Mouse (Mus musculus): ENCODE results near the gene Rnf5. TPM values are rescaled to one million over a fixed set of nuclear protein-coding genes. Genes with fewer than 3 reads are reported as not detected.

Gene Rnf5
- polyA plus RNA-seq, 1 experiment from 2014 or later = 240 TPM

DNA sequence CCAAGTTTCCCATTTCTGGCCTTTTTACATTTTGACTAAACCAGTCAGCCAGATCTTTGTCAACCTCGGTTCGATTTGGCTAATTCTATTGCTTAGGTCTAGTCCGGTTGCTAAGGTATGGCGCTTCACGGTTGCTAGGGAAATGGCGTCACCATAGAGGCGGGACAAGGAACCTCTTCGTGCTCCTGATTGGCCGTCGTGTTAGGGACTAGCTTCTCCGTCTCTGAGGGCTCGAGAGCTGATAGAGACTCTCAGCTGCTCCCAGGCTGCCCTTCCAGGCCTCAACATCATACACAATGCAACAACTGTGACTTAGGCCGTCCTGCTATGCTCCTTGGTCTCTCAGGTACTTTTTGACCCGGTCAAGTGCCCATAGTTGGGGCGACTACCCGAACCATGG, 41.1 kb upstream of the Rnf5 start, which contains the start of gene Fkbpl:
TSS of gene Fkbpl (plus strand) at position 157 of the 400 bp plus-strand sequence.
- peaks cover 49% of the 10 kb centered on the region for H3K4me1 ChIP-seq
- ATAC-seq (ENCODE audit: low FRiP score, low read depth) = peak; percentile 62
- H3K27ac ChIP-seq (replicated peaks) = peak within 1 kb of the TSS; percentile 76

DNA sequence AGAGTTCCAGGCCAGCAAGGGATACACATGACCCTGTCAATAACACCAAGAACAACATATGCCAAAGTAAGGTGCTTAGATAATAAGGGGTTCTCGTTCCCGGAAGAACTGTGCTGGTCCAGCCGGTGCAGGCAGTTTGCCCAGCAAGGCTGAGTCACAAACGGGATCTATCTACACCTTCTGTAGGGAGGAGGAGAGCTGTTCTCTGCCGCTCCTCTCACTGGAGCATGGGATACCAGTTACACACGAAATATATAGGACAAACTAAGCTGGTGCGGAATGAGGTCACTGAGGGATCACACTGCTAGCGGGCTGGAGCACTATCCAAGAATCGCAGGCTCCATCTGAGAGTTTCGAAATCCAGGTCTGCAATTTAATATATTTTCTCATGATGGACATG, 40.5 kb upstream of the Rnf5 start:
- H3K27me3 ChIP-seq = no peaks in the 10 kb centered on the region
- H3K9ac ChIP-seq (replicated peaks) = no peak overlapping the region
- H3K4me3 ChIP-seq = no peak overlapping the region
- H3K27ac ChIP-seq (replicated peaks) = no peak overlapping the region
- 86% methylated on average over 10 of the region's 10 CpGs for WGBS
- H3K4me1 ChIP-seq = peaks cover 49% of the 10 kb centered on the region
- H3K9me3 ChIP-seq = no peaks in the 10 kb centered on the region
- ATAC-seq (ENCODE audit: low FRiP score, low read depth) = no peak
- H3K36me3 ChIP-seq = peaks cover 2% of the 10 kb centered on the region
- no peak overlapping the region for H3K4me2 ChIP-seq (replicated peaks)

More for the DNA sequence above, 41.1 kb upstream of the Rnf5 start, which contains the start of gene Fkbpl:
- WGBS = under 1% methylated on average over 16 of the region's 16 CpGs
- H3K4me2 ChIP-seq (replicated peaks) = peak within 1 kb of the TSS; percentile 73
- H3K36me3 ChIP-seq = peaks cover 8% of the 10 kb centered on the region
- H3K4me3 ChIP-seq = peak within 1 kb of the TSS; percentile 64
- H3K27me3 ChIP-seq = no peaks in the 10 kb centered on the region
- H3K9me3 ChIP-seq = no peaks in the 10 kb centered on the region
- H3K9ac ChIP-seq (replicated peaks) = peak within 1 kb of the TSS; percentile 73

DNA sequence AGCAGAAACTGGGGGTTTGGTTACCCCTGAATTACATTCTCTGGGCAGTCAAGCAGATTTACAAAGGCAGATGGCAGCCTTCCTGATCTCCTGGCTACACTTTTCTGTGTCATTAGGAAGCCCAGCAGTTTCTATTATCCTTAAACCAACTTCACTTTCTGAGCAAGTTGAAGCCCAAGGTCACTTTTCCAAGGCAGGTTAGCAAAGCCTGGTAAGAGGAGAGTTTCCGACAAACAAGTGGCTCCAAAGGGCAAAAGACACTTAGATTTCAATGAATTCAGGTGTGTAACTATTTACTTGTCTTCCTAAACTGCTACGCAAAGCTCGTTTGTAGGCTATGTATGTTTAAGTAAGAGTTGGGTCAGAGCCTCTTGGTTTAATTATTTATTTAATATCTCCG, 39.9 kb upstream of the Rnf5 start:
- no peak overlapping the region for H3K4me3 ChIP-seq
- 93% methylated on average over 4 of the region's 4 CpGs for WGBS

DNA sequence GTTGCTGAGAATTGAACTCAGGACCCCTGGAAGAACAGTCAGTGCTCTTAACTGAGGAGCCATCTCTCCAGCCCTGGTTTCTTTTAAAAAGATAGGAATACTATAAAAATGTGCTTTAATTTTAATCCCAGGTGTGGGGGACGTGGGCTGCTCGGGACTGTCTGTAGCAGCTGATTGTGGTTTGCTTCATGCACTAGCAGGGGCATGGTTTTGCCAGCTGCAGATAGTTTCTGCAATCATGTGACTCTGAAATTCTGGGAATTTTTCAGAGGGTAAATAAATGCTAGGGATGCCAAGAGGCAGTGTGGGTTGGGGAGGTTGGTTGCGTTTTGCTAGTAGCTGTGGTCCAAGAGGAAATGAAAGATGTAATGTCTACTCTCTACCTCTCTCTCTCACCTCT, 38.5 kb upstream of the Rnf5 start:
- H3K4me2 ChIP-seq (replicated peaks) = no peak overlapping the region
- peaks cover 36% of the 10 kb centered on the region for H3K4me1 ChIP-seq
- no peak overlapping the region for H3K9ac ChIP-seq (replicated peaks)
- no peaks in the 10 kb centered on the region for H3K36me3 ChIP-seq
- WGBS = 90% methylated on average over 3 of the region's 3 CpGs
- peak overlapping the region; percentile 88 for H3K27ac ChIP-seq (replicated peaks)
- H3K27me3 ChIP-seq = peaks cover 6% of the 10 kb centered on the region; the same call in 1 of the 2 replicates
- no peak overlapping the region for H3K4me3 ChIP-seq
- ATAC-seq (ENCODE audit: low FRiP score, low read depth) = no peak
- no peaks in the 10 kb centered on the region for H3K9me3 ChIP-seq

More for the DNA sequence above, 39.9 kb upstream of the Rnf5 start:
- Histone ChIP-seq H3K36me3 (no peaks in the 10 kb centered on the region), H3K27ac (replicated peaks) (no peak overlapping the region), H3K4me2 (replicated peaks) (no peak overlapping the region), H3K4me1 (peaks cover 46% of the 10 kb centered on the region), H3K9ac (replicated peaks) (no peak overlapping the region), H3K9me3 (no peaks in the 10 kb centered on the region), H3K27me3 (no peaks in the 10 kb centered on the region)
- ATAC-seq (ENCODE audit: low FRiP score, low read depth) = no peak

DNA sequence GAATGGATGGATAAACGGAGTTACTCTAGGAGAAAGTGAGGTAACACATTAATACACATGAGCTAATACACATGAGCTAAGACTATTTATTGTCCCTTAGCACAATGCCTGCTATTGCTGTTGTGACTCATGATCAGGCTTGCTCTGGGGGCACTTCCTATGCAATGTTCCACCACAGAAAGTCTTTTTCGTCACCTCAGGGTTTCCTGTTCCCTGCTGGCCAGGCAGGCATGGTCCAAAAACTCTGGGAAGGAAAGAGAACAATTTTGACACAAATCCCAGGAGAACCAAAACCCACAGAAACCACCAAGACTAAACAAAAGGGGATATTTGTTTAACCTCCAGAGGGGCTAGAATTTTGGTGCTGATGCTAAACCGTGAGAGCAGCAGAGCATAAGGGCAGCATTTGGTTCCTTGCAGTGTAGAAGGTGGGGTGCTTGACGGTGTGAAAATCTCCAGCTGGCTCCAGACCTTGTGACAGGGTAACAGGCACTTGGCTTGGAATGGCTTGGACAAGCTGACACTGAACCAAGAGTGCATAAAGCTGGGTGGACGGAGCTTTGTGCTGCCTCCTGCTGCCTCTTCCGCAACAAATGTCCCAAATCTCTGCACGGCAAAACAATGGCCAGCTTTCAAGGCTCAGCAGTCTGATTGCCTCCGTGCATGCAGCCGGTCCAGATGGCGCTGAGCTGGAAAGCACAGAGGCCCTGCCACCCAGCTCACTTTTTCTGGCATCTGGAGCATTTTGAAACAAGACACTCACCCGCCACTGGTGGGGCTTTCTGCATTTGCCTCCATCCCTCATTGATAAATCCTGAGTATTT, 37.5 kb upstream of the Rnf5 start:
- H3K4me1 ChIP-seq = peaks cover 30% of the 10 kb centered on the region
- no peaks in the 10 kb centered on the region for H3K9me3 ChIP-seq
- peak overlapping the region; percentile 88 for H3K27ac ChIP-seq (replicated peaks)
- peak overlapping the region; percentile 11; the same call in 1 of the 2 replicates for H3K4me2 ChIP-seq (replicated peaks)
- WGBS = 9% methylated on average over 11 of the region's 11 CpGs
- peak overlapping the region; percentile 34 for H3K9ac ChIP-seq (replicated peaks)
- peaks cover 11% of the 10 kb centered on the region; the same call in 1 of the 2 replicates for H3K27me3 ChIP-seq
- ATAC-seq (ENCODE audit: low FRiP score, low read depth) = peak; percentile 47; the same call in 1 of the 2 replicates
- no peak overlapping the region for H3K4me3 ChIP-seq
- H3K36me3 ChIP-seq = no peaks in the 10 kb centered on the region

DNA sequence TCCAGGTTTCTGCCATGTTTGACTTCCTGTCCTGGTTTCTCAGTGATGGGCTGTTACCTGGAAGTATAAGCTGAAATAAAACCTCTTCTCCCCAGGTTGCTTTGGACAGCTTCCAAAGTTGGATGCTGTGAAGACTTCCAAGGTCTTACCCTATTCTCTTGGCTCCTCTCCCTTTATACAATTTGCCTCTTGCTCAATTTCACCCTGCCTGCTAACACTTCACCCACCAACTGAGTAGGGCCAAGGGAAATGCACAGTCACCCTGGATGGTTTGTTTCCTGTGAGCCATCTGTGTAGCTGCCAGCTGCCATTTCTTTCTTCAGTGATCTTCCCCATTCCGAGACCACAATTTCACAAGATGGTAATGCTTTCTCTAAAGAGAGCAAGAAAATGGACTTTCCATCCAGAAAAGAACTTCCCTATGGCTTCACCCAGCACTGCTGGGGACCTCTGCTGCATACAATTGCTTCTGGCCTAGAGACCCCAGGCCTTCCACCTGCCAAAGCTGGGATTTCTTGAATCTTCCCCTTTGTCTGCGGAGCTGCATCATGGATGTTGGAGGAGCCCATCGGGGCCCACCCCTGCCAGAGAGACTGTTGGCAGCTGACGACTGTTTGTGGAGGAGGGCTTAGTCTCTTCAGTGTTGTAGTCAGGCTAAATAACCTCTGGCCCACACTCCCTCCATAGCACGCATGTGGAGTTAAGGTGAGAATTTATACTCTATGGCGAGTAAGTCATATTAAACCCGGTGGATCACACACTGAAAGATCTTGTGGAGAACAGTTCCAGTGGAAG, 36.2 kb upstream of the Rnf5 start:
- Histone ChIP-seq H3K4me2 (replicated peaks) (no peak overlapping the region), H3K27ac (replicated peaks) (no peak overlapping the region), H3K27me3 (peaks cover 17% of the 10 kb centered on the region; the same call in 1 of the 2 replicates), H3K4me1 (peaks cover 19% of the 10 kb centered on the region), H3K4me3 (no peak overlapping the region), H3K9me3 (no peaks in the 10 kb centered on the region), H3K9ac (replicated peaks) (no peak overlapping the region), H3K36me3 (no peaks in the 10 kb centered on the region)
- WGBS = 89% methylated on average over 7 of the region's 7 CpGs
- ATAC-seq (ENCODE audit: low FRiP score, low read depth) = no peak

DNA sequence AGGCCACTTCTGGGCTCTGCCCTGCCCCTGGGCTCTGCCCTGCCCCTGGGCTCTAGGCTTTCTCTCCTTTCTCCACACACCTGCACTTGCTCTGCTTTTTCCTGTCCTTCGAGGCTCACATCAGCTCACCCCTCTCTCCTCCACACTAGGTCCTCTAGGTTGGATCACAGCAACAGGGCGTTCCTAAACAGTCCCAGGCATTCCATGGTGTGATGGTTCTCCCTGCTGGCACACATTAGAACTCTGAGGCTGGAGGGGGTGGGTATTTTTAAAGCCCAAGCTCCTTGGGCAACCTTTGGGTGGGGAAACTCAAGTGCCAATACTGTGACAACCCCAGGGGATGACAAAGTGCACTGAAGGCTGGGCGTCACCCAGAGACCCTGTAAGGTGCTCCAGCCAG, 34.0 kb upstream of the Rnf5 start:
- Histone ChIP-seq H3K36me3 (no peaks in the 10 kb centered on the region), H3K27ac (replicated peaks) (no peak overlapping the region), H3K4me1 (peaks cover 14% of the 10 kb centered on the region), H3K9me3 (no peaks in the 10 kb centered on the region), H3K4me3 (no peak overlapping the region), H3K9ac (replicated peaks) (no peak overlapping the region; the same call in 1 of the 2 replicates), H3K27me3 (peaks cover 28% of the 10 kb centered on the region), H3K4me2 (replicated peaks) (no peak overlapping the region)
- ATAC-seq (ENCODE audit: low FRiP score, low read depth) = no peak
- WGBS = 64% methylated on average over 3 of the region's 3 CpGs

DNA sequence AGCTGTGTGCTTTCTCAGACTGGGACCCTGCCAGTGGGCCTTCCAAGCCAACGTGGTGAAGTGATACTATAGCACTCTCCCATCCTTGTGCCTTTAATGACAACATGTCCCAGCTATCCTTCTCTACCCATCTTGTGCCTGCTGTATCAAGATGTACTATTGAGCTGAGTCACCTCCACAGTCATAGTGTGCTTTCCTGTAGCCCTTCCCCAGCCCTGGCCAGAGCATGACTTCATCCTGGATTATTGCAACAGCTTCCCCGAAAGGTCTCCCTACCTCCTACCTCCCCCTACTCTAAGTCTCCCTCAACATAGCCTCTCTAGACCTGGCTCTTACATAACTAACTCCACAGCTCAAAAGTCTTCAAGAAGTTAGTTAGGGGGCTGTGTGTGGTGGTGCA, 32.2 kb upstream of the Rnf5 start:
- H3K4me1 ChIP-seq = peaks cover 23% of the 10 kb centered on the region
- H3K36me3 ChIP-seq = no peaks in the 10 kb centered on the region
- no peak overlapping the region for H3K4me3 ChIP-seq
- WGBS = 70% methylated on average over 2 of the region's 2 CpGs
- H3K4me2 ChIP-seq (replicated peaks) = no peak overlapping the region
- peaks cover 46% of the 10 kb centered on the region for H3K27me3 ChIP-seq
- no peaks in the 10 kb centered on the region for H3K9me3 ChIP-seq
- no peak overlapping the region for H3K9ac ChIP-seq (replicated peaks)
- ATAC-seq (ENCODE audit: low FRiP score, low read depth) = no peak
- no peak overlapping the region for H3K27ac ChIP-seq (replicated peaks)

DNA sequence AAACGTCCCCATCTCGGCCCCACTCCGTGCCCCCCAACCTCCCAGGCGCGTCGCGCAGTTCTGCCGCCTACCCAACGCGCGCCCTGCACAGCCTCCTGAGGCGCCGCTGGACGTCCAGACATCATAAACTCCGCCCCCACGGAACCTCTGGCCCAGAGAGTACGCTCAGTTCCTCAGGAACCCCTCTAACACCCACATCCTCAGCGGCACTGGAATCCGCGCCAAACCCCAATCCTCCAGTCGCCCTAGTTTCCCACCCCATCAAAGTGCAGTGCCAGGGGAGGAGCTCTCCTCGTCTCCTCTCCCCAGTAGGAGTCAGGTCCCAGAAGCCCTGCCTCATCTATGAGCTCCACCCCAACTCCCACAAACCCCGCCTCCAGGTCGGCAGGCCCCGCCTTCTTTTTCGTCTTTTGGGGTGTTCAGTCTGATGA, 28.8 kb upstream of the Rnf5 start:
- WGBS = under 1% methylated on average over 25 of the region's 26 CpGs
- Histone ChIP-seq H3K27ac (replicated peaks) (no peak overlapping the region), H3K9me3 (no peaks in the 10 kb centered on the region), H3K4me1 (peaks cover 50% of the 10 kb centered on the region), H3K36me3 (no peaks in the 10 kb centered on the region), H3K4me2 (replicated peaks) (peak overlapping the region; percentile 91), H3K4me3 (peak overlapping the region; percentile 35), H3K9ac (replicated peaks) (0 out of 2 replicates have a peak overlapping the region, but pooled peaks have one; percentile 21), H3K27me3 (peaks cover 53% of the 10 kb centered on the region)
- ATAC-seq (ENCODE audit: low FRiP score, low read depth) = no peak

DNA sequence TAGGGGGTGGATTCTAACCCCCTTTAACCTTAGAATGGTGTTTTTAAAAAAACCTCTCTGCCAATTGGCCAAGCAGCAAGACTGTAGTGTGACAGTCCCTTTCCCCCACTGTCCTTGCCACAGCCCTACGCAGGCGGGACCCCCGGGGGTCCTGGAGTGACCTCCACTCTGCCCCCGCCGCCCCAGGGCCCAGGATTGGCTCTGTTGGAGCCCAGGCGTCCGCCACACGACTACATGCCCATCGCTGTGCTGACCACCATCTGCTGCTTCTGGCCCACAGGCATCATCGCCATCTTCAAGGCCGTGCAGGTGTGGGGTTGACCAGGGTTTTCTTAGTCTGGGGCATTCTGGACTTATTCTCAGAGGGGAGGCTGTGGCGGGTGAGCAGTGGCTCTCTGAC, 28.2 kb upstream of the Rnf5 start:
- H3K4me2 ChIP-seq (replicated peaks) = peak overlapping the region; percentile 91
- H3K4me3 ChIP-seq = peak overlapping the region; percentile 35
- no peaks in the 10 kb centered on the region for H3K9me3 ChIP-seq
- WGBS = 4% methylated on average over 11 of the region's 12 CpGs
- peaks cover 50% of the 10 kb centered on the region for H3K4me1 ChIP-seq
- peaks cover 51% of the 10 kb centered on the region for H3K27me3 ChIP-seq
- H3K36me3 ChIP-seq = no peaks in the 10 kb centered on the region
- no peak overlapping the region for H3K27ac ChIP-seq (replicated peaks)
- peak overlapping the region; percentile 46 for H3K9ac ChIP-seq (replicated peaks)
- ATAC-seq (ENCODE audit: low FRiP score, low read depth) = no peak

DNA sequence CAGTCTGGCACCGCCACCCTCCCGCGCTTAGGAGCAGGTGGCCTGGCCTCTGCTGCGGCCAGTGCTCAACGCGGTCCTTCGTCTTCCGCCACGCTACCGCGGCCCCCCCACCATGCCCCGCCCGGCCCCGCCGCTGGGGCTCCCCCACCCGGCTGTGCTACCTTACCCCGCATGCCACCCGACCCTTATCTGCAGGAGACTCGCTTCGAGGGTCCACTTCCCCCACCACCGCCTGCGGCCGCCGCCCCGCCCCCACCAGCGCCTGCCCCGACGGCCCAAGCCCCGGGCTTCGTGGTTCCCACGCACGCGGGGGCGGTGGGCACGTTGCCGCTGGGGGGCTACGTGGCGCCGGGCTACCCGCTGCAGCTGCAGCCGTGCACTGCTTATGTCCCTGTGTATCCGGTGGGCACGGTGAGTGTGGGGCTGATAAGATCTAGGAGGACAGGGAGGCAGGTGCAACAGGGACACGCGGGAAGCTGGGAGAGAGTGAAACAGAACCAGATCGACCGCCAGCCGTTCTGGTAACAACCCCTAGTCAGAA, 27.3 kb upstream of the Rnf5 start:
- peak overlapping the region; percentile 52 for H3K9ac ChIP-seq (replicated peaks)
- WGBS = 2% methylated on average over 47 of the region's 48 CpGs
- peak overlapping the region; percentile 58 for H3K4me3 ChIP-seq
- no peaks in the 10 kb centered on the region for H3K9me3 ChIP-seq
- peaks cover 57% of the 10 kb centered on the region for H3K4me1 ChIP-seq
- no peak for ATAC-seq (ENCODE audit: low FRiP score, low read depth)
- H3K27ac ChIP-seq (replicated peaks) = no peak overlapping the region
- H3K36me3 ChIP-seq = no peaks in the 10 kb centered on the region
- H3K4me2 ChIP-seq (replicated peaks) = peak overlapping the region; percentile 91
- peaks cover 45% of the 10 kb centered on the region for H3K27me3 ChIP-seq
